Mouse (Mus musculus): ENCODE results near the gene Mrgprd.

The Mrgprd gene

GRCm38 (mm10) chr7:145302488-145303285, 11.9 kb upstream of the Mrgprd start:
- no peak for DNase-seq (ENCODE audit: low read depth)

- no peak for DNase-seq (ENCODE audit: low read depth)
Observed at GRCm38 (mm10) chr7:145304153-145304552, 10.5 kb upstream of the Mrgprd start.

GRCm38 (mm10) chr7:145307636-145308035, 7.0 kb upstream of the Mrgprd start:
- DNase-seq (ENCODE audit: low read depth): no peak

- no peak for DNase-seq (ENCODE audit: low read depth)
Observed at GRCm38 (mm10) chr7:145308061-145308675, 6.5 kb upstream of the Mrgprd start.

- no peak for DNase-seq (ENCODE audit: low read depth)
Observed at GRCm38 (mm10) chr7:145308866-145309265, 5.8 kb upstream of the Mrgprd start.

GRCm38 (mm10) chr7:145309877-145310276, 4.8 kb upstream of the Mrgprd start:
- no peak for DNase-seq (ENCODE audit: low read depth)

- DNase-seq (ENCODE audit: low read depth): no peak
Observed at GRCm38 (mm10) chr7:145310526-145310925, 4.1 kb upstream of the Mrgprd start.

- DNase-seq (ENCODE audit: low read depth): no peak
Observed at GRCm38 (mm10) chr7:145312137-145312536, 2.5 kb upstream of the Mrgprd start.

GRCm38 (mm10) chr7:145317522-145317921, 2.9 kb downstream of the Mrgprd start:
- no peak for DNase-seq (ENCODE audit: low read depth)

GRCm38 (mm10) chr7:145319481-145319880, 4.8 kb downstream of the Mrgprd start:
- no peak for DNase-seq (ENCODE audit: low read depth)

GRCm38 (mm10) chr7:145323607-145324006, 9.0 kb downstream of the Mrgprd start:
- DNase-seq (ENCODE audit: low read depth): no peak

GRCm38 (mm10) chr7:145325697-145326096, 11.1 kb downstream of the Mrgprd start:
- no peak for DNase-seq (ENCODE audit: low read depth)

GRCm38 (mm10) chr7:145329982-145330381, 15.3 kb downstream of the Mrgprd start:
- DNase-seq (ENCODE audit: low read depth): no peak

GRCm38 (mm10) chr7:145330641-145331040, 16.0 kb downstream of the Mrgprd start:
- DNase-seq (ENCODE audit: low read depth): no peak

- DNase-seq (ENCODE audit: low read depth): no peak
Observed at GRCm38 (mm10) chr7:145332376-145333041, 17.9 kb downstream of the Mrgprd start.

GRCm38 (mm10) chr7:145333936-145334335, 19.3 kb downstream of the Mrgprd start:
- DNase-seq (ENCODE audit: low read depth): no peak

GRCm38 (mm10) chr7:145334428-145335027, 19.9 kb downstream of the Mrgprd start:
- no peak for DNase-seq (ENCODE audit: low read depth)

GRCm38 (mm10) chr7:145335199-145335598, 20.6 kb downstream of the Mrgprd start:
- DNase-seq (ENCODE audit: low read depth): no peak

GRCm38 (mm10) chr7:145335616-145336332, 21.1 kb downstream of the Mrgprd start:
- no peak for DNase-seq (ENCODE audit: low read depth)

- no peak for DNase-seq (ENCODE audit: low read depth)
Observed at GRCm38 (mm10) chr7:145337889-145338288, 23.3 kb downstream of the Mrgprd start.

- DNase-seq (ENCODE audit: low read depth): peak; percentile 12
Observed at GRCm38 (mm10) chr7:145340248-145340904, 25.7 kb downstream of the Mrgprd start.
